Mouse (Mus musculus) kidney, postnatal 0 days (tissue): ENCODE measurements around the gene Fkrp. TPM values are rescaled to one million over a fixed set of nuclear protein-coding genes. Genes with fewer than 3 reads are reported as not detected.

ENCODE experiments used
- ATAC-seq: fragments of 200-750 bp; cut with Nextera tagmentation; replicated peaks from 2 replicates; pipeline ENCODE4 v1.8.0; 2017; ENCODE audit warnings: low read depth, moderate number of reproducible peaks, moderate TSS enrichment, moderate library complexity; ENCODE audit not compliant: low FRiP score
- DNase-seq: peaks from one replicate; pipeline ENCODE4 v3.0.0-alpha.2; 2016; ENCODE audit warnings: low spot score
- H3K27ac ChIP-seq: fragments of 300-500 bp; sonication (generic); 2 replicates; pipeline ENCODE4 v1.5.1; 2014; ENCODE audit warnings: mild to moderate bottlenecking
- H3K27me3 ChIP-seq: fragments of 300-500 bp; sonication (generic); 2 replicates; pipeline ENCODE4 v1.6.1; 2014; ENCODE audit warnings: low read length, mixed read lengths; ENCODE audit not compliant: insufficient read depth
- H3K36me3 ChIP-seq: fragments of 300-500 bp; sonication (generic); 2 replicates; pipeline ENCODE4 v1.6.1; 2014; ENCODE audit warnings: low read length, mixed read lengths; ENCODE audit not compliant: insufficient read depth
- H3K4me1 ChIP-seq: fragments of 300-500 bp; sonication (generic); replicated peaks from 2 replicates; pipeline ENCODE4 v1.6.1; 2014; ENCODE audit warnings: antibody characterized with exemption, low read length, mixed read lengths; ENCODE audit not compliant: insufficient read depth
- H3K4me2 ChIP-seq: fragments of 300-500 bp; sonication (generic); 2 replicates; pipeline ENCODE4 v1.6.1; 2014; ENCODE audit warnings: mild to moderate bottlenecking, low read length, moderate library complexity, mixed read lengths
- H3K4me3 ChIP-seq: fragments of 300-500 bp; sonication (generic); replicated peaks from 2 replicates; pipeline ENCODE4 v1.5.1; 2014; ENCODE audit warnings: low read depth, low read length
- H3K9ac ChIP-seq: fragments of 300-500 bp; sonication (generic); 2 replicates; pipeline ENCODE4 v1.6.1; 2014; ENCODE audit warnings: low read depth, low read length
- H3K9me3 ChIP-seq: fragments of 300-500 bp; sonication (generic); replicated peaks from 2 replicates; pipeline ENCODE4 v1.6.1; 2016; ENCODE audit warnings: low read length, inconsistent platforms, mixed read lengths
- CTCF ChIP-seq: IDR thresholded peaks from 2 replicates; pipeline ENCODE4 v1.5.1; 2016; ENCODE audit warnings: antibody characterized with exemption, low read depth, mild to moderate bottlenecking, moderate library complexity
- WGBS: fragments of 180-500 bp; shearing (Covaris S2); extraction: QIAGEN DNeasy Blood & Tissue Kit; methylation state at CpG from one replicate; pipeline ENCODE4 v1.1.7; 2014; 5-methylcytosine and 5-hydroxymethylcytosine counted together
- polyA plus RNA-seq: library from polyadenylated mRNA; unstranded; fragments of >200 nt; fragmentation: Nextera tagmentation; extraction: Ambion mirVana; gene quantifications from 2 replicates; pipeline ENCODE4 v1.2.1, GENCODE M21; 2015

The Fkrp gene
- polyA plus RNA-seq, 1 experiment from 2014 or later: 32.0 TPM

GRCm38 (mm10) chr7:16838804-16839426 lies 22.4 kb upstream of the Fkrp start:
- Histone ChIP-seq H3K27ac (no peak overlapping the region), H3K4me3 (no peak overlapping the region), H3K27me3 (no peaks in the 10 kb centered on the region), H3K9me3 (no peaks in the 10 kb centered on the region), H3K4me1 (peaks cover 5% of the 10 kb centered on the region; the same call in 1 of the 2 replicates), H3K36me3 (peaks cover 49% of the 10 kb centered on the region; the same call in 1 of the 2 replicates), H3K4me2 (no peak overlapping the region), H3K9ac (no peak overlapping the region)
- 80% methylated on average over 6 of the region's 6 CpGs for WGBS
- DNase-seq (no peak), ATAC-seq (no peak)
- no peak for TF ChIP-seq CTCF

- no peaks in the 10 kb centered on the region for H3K27me3 ChIP-seq
- WGBS: 90% methylated on average over 18 of the region's 18 CpGs
These were observed 21.6 kb upstream of the Fkrp start for GRCm38 (mm10) chr7:16837916-16838803.

GRCm38 (mm10) chr7:16830449-16830848 lies 13.9 kb upstream of the Fkrp start:
- Histone ChIP-seq H3K9ac (no peak overlapping the region), H3K36me3 (peaks cover 82% of the 10 kb centered on the region)
- WGBS: 75% methylated on average over 9 of the region's 9 CpGs

More at GRCm38 (mm10) chr7:16837916-16838803, 21.6 kb upstream of the Fkrp start:
- DNase-seq (no peak), ATAC-seq (no peak)
- Histone ChIP-seq H3K4me1 (0 out of 2 replicates have a peak, but pooled peaks cover 5% of the 10 kb centered on the region), H3K27ac (no peak overlapping the region), H3K9me3 (no peaks in the 10 kb centered on the region), H3K9ac (no peak overlapping the region), H3K36me3 (peaks cover 55% of the 10 kb centered on the region), H3K4me2 (no peak overlapping the region), H3K4me3 (no peak overlapping the region)
- TF ChIP-seq CTCF: no peak

GRCm38 (mm10) chr7:16827274-16827673 lies 10.7 kb upstream of the Fkrp start:
- H3K36me3 ChIP-seq: peaks cover 76% of the 10 kb centered on the region
- no peaks in the 10 kb centered on the region for H3K27me3 ChIP-seq
- DNase-seq: no peak
- ATAC-seq: no peak
- no peak overlapping the region for H3K27ac ChIP-seq
- no peaks in the 10 kb centered on the region for H3K4me1 ChIP-seq
- H3K9me3 ChIP-seq: no peaks in the 10 kb centered on the region
- H3K4me2 ChIP-seq: no peak overlapping the region
- TF ChIP-seq CTCF: no peak
- no peak overlapping the region for H3K4me3 ChIP-seq
- 81% methylated on average over 4 of the region's 4 CpGs for WGBS
- H3K9ac ChIP-seq: no peak overlapping the region

More at GRCm38 (mm10) chr7:16830449-16830848, 13.9 kb upstream of the Fkrp start:
- ATAC-seq (no peak), DNase-seq (no peak)
- H3K4me2 ChIP-seq: no peak overlapping the region
- H3K27ac ChIP-seq: no peak overlapping the region
- H3K9me3 ChIP-seq: no peaks in the 10 kb centered on the region
- TF ChIP-seq CTCF: no peak
- no peaks in the 10 kb centered on the region for H3K4me1 ChIP-seq
- no peaks in the 10 kb centered on the region for H3K27me3 ChIP-seq
- no peak overlapping the region for H3K4me3 ChIP-seq

GRCm38 (mm10) chr7:16826571-16826970 lies 10.0 kb upstream of the Fkrp start:
- Histone ChIP-seq H3K27me3 (no peaks in the 10 kb centered on the region), H3K36me3 (peaks cover 69% of the 10 kb centered on the region), H3K27ac (no peak overlapping the region), H3K4me1 (no peaks in the 10 kb centered on the region), H3K9ac (no peak overlapping the region), H3K4me2 (no peak overlapping the region), H3K9me3 (no peaks in the 10 kb centered on the region), H3K4me3 (no peak overlapping the region)
- DNase-seq (no peak), ATAC-seq (no peak)
- 71% methylated on average over 5 of the region's 5 CpGs for WGBS
- TF ChIP-seq CTCF: no peak

GRCm38 (mm10) chr7:16825785-16826184 lies 9.3 kb upstream of the Fkrp start:
- ATAC-seq: no peak
- peak; percentile 51; the same call in 1 of the 2 replicates for TF ChIP-seq CTCF
- 79% methylated on average over 10 of the region's 10 CpGs for WGBS

More at GRCm38 (mm10) chr7:16825785-16826184, 9.3 kb upstream of the Fkrp start:
- Histone ChIP-seq H3K27ac (no peak overlapping the region), H3K9ac (no peak overlapping the region), H3K9me3 (no peaks in the 10 kb centered on the region), H3K27me3 (no peaks in the 10 kb centered on the region), H3K4me2 (no peak overlapping the region), H3K4me3 (no peak overlapping the region), H3K36me3 (peaks cover 62% of the 10 kb centered on the region), H3K4me1 (no peaks in the 10 kb centered on the region)
- DNase-seq: no peak
